Mouse (Mus musculus) testis, adult 2 months (tissue): ENCODE data around the gene Bach1.

Experiments used
- CTCF ChIP-seq: fragments of 200-500 bp; IDR thresholded peaks from 2 replicates; pipeline ENCODE4 v1.5.1; 2012; ENCODE audit warnings: low read depth, mild to moderate bottlenecking, inconsistent platforms, low read length, moderate library complexity; ENCODE audit not compliant: control insufficient read depth, insufficient read depth, insufficient replicate concordance
- POLR2A ChIP-seq: fragments of 200-500 bp; IDR thresholded peaks from 2 replicates; pipeline ENCODE4 v1.6.1; 2012; ENCODE audit warnings: low read depth, mild to moderate bottlenecking, inconsistent platforms, low read length, moderate library complexity; ENCODE audit not compliant: control insufficient read depth

- TF ChIP-seq CTCF (no peak), POLR2A (no peak)
These were observed 53.7 kb downstream of the Bach1 start for GRCm38 (mm10) chr16:87752482-87752881.
